Mouse (Mus musculus) adrenal gland, postnatal 14 days (tissue): ENCODE measurements around the gene Olfr1377. TPM values are rescaled to one million over a fixed set of nuclear protein-coding genes. Genes with fewer than 3 reads are reported as not detected.
"Not testable (repeated sequence)": the region's sequence is repeated elsewhere in the genome, so short reads cannot be mapped to it uniquely, and the experiment has no call there.

Source experiments
- DNase-seq: peaks from one replicate; pipeline ENCODE4 v3.0.0; 2021; ENCODE audit warnings: mixed read lengths
- long read RNA-seq, 2 experiments: library from polyadenylated mRNA; stranded (forward); transcript quantifications; one replicate each; pipeline ENCODE4 v2.0.0; 2021
- total RNA-seq: library from RNA; stranded (reverse); gene quantifications from 2 replicates; pipeline ENCODE4 v1.2.3, GENCODE M21; 2021

Gene Olfr1377
- total RNA-seq = not detected in 2 replicates
- long read RNA-seq, experiment 1 = 0 reads
- long read RNA-seq, experiment 2 = 0 reads

- no peak for DNase-seq
Observed at GRCm38 (mm10) chr11:50981667-50982066, at the start of gene Olfr1377. TSS of gene Olfr1377 (plus strand) at chr11:50981967.

GRCm38 (mm10) chr11:50932040-50932439, 49.7 kb upstream of the Olfr1377 start:
- no peak for DNase-seq

GRCm38 (mm10) chr11:50938435-50938834, 43.3 kb upstream of the Olfr1377 start:
- DNase-seq = no peak

GRCm38 (mm10) chr11:50939621-50940366, 42.0 kb upstream of the Olfr1377 start:
- peak; percentile 59 for DNase-seq

GRCm38 (mm10) chr11:50942386-50942785, 39.4 kb upstream of the Olfr1377 start:
- no peak for DNase-seq

- DNase-seq = no peak
Observed at GRCm38 (mm10) chr11:50943506-50943905, 38.3 kb upstream of the Olfr1377 start, which contains the start of gene 4933414I15Rik. TSS of gene 4933414I15Rik (minus strand) at chr11:50943765.

GRCm38 (mm10) chr11:50952290-50952689, 29.5 kb upstream of the Olfr1377 start:
- peak; percentile 59 for DNase-seq

- DNase-seq = no peak
Observed at GRCm38 (mm10) chr11:50953665-50954064, 28.1 kb upstream of the Olfr1377 start, which contains the start of gene Prop1. TSS of gene Prop1 (minus strand) at chr11:50953765.

GRCm38 (mm10) chr11:50964886-50965285, 16.9 kb upstream of the Olfr1377 start:
- DNase-seq = no peak

GRCm38 (mm10) chr11:50966230-50966629, 15.5 kb upstream of the Olfr1377 start, which contains the start of gene Olfr1378:
TSS of gene Olfr1378 (plus strand) at chr11:50966530.
- no peak for DNase-seq

GRCm38 (mm10) chr11:50977216-50977615, 4.6 kb upstream of the Olfr1377 start:
- peak; percentile 48 for DNase-seq

- no peak for DNase-seq
Observed at GRCm38 (mm10) chr11:51003296-51003695, 21.5 kb downstream of the Olfr1377 start, which contains the start of gene Olfr51. TSS of gene Olfr51 (plus strand) at chr11:51003596.

GRCm38 (mm10) chr11:51011821-51012220, 30.1 kb downstream of the Olfr1377 start:
- peak; percentile 93 for DNase-seq

- DNase-seq = no peak
Observed at GRCm38 (mm10) chr11:51013936-51014335, 32.2 kb downstream of the Olfr1377 start, which contains the start of gene Olfr54. TSS of gene Olfr54 (plus strand) at chr11:51014236.

- DNase-seq = no peak
Observed at GRCm38 (mm10) chr11:51016341-51016740, 34.6 kb downstream of the Olfr1377 start.

GRCm38 (mm10) chr11:51026811-51027210, 45.0 kb downstream of the Olfr1377 start:
- not testable (repeated sequence) for DNase-seq

- not testable (repeated sequence) for DNase-seq
Observed at GRCm38 (mm10) chr11:51029381-51029780, 47.6 kb downstream of the Olfr1377 start.

- no peak for DNase-seq
Observed at GRCm38 (mm10) chr11:51030225-51030624, 48.5 kb downstream of the Olfr1377 start.

GRCm38 (mm10) chr11:51032851-51033250, 51.1 kb downstream of the Olfr1377 start:
- peak; percentile 17 for DNase-seq

- not testable (repeated sequence) for DNase-seq
Observed at GRCm38 (mm10) chr11:51034141-51034540, 52.4 kb downstream of the Olfr1377 start.

- peak; percentile 83 for DNase-seq
Observed at GRCm38 (mm10) chr11:51035951-51036350, 54.2 kb downstream of the Olfr1377 start.
